Mouse (Mus musculus): Measurements from ENCODE around the gene Iqcn.

Iqcn gene

GRCm38 (mm10) chr8:70679404-70679803 lies 23.9 kb upstream of the Iqcn start:
- no peak for DNase-seq (ENCODE audit: low read depth)

- DNase-seq (ENCODE audit: low read depth), result no peak
These were observed 23.2 kb upstream of the Iqcn start for GRCm38 (mm10) chr8:70680039-70680438.

DNA sequence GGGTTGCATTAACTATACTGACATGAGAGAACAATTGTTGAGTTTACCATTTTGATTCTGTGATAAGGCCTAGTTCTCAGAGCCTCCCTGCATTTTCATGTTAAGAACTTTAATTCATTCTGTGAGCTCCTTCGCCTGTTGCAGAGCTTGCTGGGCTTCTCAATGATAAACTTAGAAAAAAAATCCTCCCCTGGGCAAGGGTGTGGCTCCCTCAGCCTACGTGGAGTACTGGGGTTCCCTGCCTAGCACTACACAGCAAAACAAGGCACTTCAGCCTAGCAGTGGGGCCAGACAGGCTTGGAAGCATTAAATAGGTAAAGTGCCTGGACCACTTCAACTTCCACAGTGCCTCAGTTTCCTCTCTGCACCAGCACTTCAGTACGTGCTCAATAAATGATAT lies 21.8 kb upstream of the Iqcn start:
- DNase-seq (ENCODE audit: low read depth), result no peak

- no peak for DNase-seq (ENCODE audit: low read depth)
These were observed 21.1 kb upstream of the Iqcn start for GRCm38 (mm10) chr8:70682193-70682592.

- no peak for DNase-seq (ENCODE audit: low read depth)
These were observed 20.6 kb upstream of the Iqcn start for GRCm38 (mm10) chr8:70682692-70683091.

DNA sequence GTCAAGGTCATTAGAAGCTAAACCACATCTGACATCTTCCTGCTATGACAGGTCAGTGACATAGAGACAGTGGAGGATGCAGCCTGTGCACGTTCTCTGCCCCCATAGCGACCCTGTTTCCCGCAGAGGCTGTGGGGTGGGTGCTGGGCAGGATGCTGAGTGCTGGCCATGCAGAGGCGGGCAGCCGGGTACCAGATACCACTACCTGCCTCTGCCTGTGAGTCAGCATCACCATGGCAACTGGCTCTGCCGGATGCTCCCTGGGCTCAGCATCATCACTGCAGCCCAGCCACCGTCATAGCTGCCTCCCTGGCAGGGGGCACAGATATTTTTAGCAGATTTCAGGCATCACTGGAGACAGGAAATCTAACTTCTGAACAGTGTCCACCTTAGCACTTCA lies 19.0 kb upstream of the Iqcn start:
- DNase-seq (ENCODE audit: low read depth), result no peak

DNA sequence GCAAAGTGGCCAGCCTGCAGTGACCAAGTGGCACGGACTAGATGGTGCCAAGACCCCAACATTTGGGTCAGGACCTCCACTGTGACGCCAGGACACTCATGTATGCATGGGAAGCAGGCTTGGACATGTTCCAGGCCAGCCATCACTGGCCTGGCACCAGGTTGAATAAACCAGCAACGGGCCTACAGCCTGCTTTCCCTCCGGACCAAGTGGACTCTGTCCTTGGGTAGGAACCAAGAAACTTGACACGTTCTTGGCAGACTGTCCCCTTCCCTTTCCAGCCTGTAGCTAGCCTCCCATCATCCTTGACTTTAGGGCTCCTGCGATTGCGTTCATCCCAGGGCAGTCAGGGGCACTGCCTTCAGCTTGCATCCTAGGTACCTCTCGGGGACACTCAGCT lies 15.7 kb upstream of the Iqcn start:
- DNase-seq (ENCODE audit: low read depth), result no peak

GRCm38 (mm10) chr8:70688136-70688535 lies 15.1 kb upstream of the Iqcn start:
- DNase-seq (ENCODE audit: low read depth), result no peak

DNA sequence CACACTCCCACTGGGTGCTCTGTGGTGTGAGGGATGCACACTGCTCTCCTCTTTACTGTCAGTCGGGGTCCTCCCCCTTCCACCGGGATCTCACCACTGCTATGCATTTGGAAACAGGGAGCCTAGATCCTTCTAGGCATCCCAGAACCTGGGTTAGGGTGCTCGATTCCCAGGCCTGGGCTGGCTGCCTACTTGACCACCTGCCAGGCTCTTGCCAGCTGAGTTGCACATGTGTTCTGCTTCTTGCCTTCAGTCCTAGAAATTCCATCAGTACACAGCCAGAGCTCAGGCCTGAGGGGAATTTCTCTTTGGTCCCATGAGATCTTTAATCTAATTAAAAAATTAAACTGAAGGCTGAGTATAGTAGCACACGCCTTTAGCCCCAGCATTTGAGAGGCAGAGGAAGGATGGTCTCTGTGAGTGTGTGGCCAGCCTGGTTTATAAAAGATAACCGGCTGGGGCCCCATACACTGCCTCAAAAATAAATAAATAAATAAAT lies 13.3 kb upstream of the Iqcn start:
- no peak for DNase-seq (ENCODE audit: low read depth)

DNA sequence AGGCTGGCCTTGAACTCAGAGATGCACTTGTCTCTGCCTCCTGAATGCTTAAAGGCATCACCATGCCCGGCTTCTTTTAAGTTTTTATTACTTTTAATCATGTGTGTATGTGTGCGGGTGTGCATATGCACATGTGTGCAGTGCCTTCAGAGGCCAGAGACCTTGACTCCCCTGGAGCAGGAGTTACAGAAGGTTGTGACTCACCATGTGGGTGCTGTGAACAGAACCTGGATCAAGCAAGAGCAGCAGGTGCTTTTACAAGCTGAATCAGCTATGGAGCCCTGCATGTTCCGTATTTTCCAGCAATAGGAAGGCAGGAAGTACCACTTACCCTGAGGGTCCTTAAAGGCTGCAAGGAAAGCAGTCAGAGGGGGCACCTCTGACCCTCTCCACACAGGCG lies 12.0 kb upstream of the Iqcn start:
- no peak for DNase-seq (ENCODE audit: low read depth)

- no peak for DNase-seq (ENCODE audit: low read depth)
These were observed 11.5 kb upstream of the Iqcn start for GRCm38 (mm10) chr8:70691727-70692231.

DNA sequence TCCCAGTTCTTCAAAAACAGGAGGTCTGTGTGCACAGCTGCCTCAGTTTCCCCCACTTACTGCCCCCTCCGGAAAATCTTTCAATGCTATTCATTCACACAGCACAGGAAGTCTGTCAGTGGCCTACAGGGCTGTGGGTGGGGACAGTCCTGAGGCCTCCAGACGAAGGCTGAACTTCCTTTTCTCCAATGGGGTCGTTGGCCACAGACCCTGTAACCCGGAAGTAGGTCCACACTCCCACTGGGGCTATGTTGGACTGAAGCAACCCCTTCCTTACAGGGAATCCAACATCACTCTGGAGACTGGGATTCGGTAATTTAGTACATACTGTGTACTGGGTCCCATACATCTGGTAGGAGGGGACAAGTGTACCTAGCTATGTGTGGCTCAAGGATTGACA lies 9.6 kb upstream of the Iqcn start:
- no peak for DNase-seq (ENCODE audit: low read depth)

DNA sequence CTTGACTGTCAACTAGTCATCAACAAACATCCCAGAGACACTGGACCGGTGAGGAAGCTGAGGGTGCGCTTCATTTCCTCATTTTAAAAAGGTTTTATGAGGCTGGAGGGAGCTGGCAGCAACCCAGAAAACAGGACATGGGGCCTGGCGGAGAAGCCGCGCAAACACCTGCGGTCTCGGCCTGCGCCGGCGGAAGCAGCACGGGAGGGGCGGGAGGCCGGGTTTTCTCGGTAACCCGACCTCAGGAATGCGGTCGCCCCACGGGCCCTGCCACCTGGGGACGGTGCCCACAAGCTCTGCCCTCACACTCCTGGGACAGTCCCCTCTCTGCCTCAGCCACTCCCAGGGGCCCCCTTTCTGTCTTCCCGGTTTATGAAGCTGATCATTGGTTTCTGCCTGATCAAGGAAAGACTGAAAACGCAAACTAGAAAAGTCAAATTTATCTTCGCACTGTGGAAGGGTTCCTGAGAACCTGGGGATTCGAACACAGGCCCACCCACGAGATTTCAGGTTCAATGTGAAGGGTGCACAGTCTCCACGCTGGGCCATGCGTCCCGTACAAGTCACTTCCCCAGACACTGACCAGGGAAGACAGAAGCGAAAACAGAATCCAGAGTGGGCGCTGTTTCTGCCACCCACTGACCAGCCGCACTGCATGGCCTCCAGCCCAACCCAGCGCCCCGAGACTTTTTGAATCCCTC lies 7.8 kb upstream of the Iqcn start:
- DNase-seq (ENCODE audit: low read depth), result no peak

GRCm38 (mm10) chr8:70696019-70696885 lies 7.0 kb upstream of the Iqcn start:
- DNase-seq (ENCODE audit: low read depth), result no peak

GRCm38 (mm10) chr8:70696946-70697345 lies 6.3 kb upstream of the Iqcn start:
- no peak for DNase-seq (ENCODE audit: low read depth)

- DNase-seq (ENCODE audit: low read depth), result no peak
These were observed 5.6 kb upstream of the Iqcn start for GRCm38 (mm10) chr8:70697366-70698250.

- peak; percentile 97 for DNase-seq (ENCODE audit: low read depth)
These were observed 4.7 kb upstream of the Iqcn start, which contains the start of gene Jund for GRCm38 (mm10) chr8:70698310-70699109. Gene Jund, plus strand, starts transcription at chr8:70698949.

GRCm38 (mm10) chr8:70699116-70699833 lies 4.0 kb upstream of the Iqcn start:
- DNase-seq (ENCODE audit: low read depth), result no peak

- DNase-seq (ENCODE audit: low read depth), result no peak
These were observed 3.3 kb upstream of the Iqcn start for GRCm38 (mm10) chr8:70699834-70700554.

DNA sequence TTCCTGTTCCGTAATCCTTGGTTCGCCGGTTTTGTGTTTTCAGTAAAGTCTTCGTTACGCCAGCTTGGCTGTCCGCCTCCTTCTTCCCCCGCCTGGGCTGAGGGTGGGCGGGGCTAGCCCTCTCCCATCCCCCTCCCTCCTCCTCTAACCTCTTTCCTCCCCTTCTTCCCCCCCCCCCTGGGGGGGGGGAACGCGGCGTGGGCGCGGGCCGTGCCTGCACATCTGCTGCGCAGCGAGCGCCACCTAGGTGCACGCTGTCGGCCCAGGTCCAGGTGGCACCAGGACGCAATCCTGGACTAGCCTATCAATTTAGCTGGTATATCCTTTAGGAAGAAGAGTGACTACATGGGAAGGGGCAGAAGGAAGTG lies 2.7 kb upstream of the Iqcn start:
- DNase-seq (ENCODE audit: low read depth), result peak; percentile 85
